Mouse (Mus musculus): ENCODE measurements around the gene Tnfrsf13b. TPM values are rescaled to one million over a fixed set of nuclear protein-coding genes. Genes with fewer than 3 reads are reported as not detected.
"Not testable (repeated sequence)": the region's sequence is repeated elsewhere in the genome, so short reads cannot be mapped to it uniquely, and the experiment has no call there.

Tnfrsf13b gene
- polyA plus RNA-seq, 1 experiment from 2014 or later, result 1.4 TPM

GRCm38 (mm10) chr11:61110928-61111327 is 15.6 kb upstream of the Tnfrsf13b start:
- 30% methylated on average over 1 of the region's 1 CpGs for WGBS
- ATAC-seq (replicated peaks; ENCODE audit: low FRiP score), result no peak
- H3K4me1 ChIP-seq, result no peaks in the 10 kb centered on the region
- H3K27me3 ChIP-seq, result no peaks in the 10 kb centered on the region
- H3K4me2 ChIP-seq, result no peak overlapping the region
- H3K4me3 ChIP-seq (replicated peaks), result no peak overlapping the region
- no peaks in the 10 kb centered on the region for H3K9me3 ChIP-seq (replicated peaks)
- no peak overlapping the region for H3K27ac ChIP-seq
- no peak overlapping the region for H3K9ac ChIP-seq
- no peaks in the 10 kb centered on the region for H3K36me3 ChIP-seq

GRCm38 (mm10) chr11:61111472-61111871 is 15.1 kb upstream of the Tnfrsf13b start:
- Histone ChIP-seq H3K9me3 (replicated peaks) (no peaks in the 10 kb centered on the region), H3K27me3 (no peaks in the 10 kb centered on the region), H3K4me2 (no peak overlapping the region), H3K9ac (no peak overlapping the region), H3K4me3 (replicated peaks) (no peak overlapping the region), H3K4me1 (no peaks in the 10 kb centered on the region), H3K27ac (no peak overlapping the region), H3K36me3 (no peaks in the 10 kb centered on the region)
- ATAC-seq (replicated peaks; ENCODE audit: low FRiP score), result no peak
- 95% methylated on average over 4 of the region's 4 CpGs for WGBS

DNA sequence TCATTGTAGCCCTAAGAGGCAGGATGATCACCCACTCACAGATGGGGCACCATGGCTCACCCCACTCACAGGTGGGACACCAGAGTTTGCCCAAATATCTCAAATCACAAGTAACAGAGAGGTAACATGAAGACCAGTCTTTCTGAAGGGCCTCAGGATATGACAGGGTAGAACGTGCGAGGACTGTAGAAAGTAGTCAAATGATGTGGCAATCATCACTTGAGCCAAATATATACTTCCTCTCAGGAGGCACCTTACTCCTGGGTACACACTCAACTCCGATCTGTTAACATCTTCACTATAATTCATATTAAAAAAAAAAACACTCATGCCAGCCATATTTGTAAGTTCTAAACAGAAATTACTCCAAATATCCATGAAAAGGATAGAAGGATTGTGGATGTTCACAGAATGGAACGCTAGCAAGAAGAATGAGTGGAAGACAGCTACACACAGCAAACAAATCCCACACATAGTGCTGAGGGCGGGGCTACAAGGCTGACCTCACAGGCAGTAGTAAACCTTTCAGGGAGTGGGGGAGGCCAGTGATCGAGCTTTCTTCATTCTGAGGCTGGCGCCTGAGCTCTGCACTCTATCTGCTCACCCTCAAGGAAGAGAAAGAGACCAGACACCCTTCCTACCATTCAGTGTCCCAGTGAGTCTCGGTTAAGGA is 14.1 kb upstream of the Tnfrsf13b start:
- H3K4me1 ChIP-seq, result no peaks in the 10 kb centered on the region
- H3K27me3 ChIP-seq, result no peaks in the 10 kb centered on the region
- WGBS, result 71% methylated on average over 8 of the region's 8 CpGs
- H3K36me3 ChIP-seq, result no peaks in the 10 kb centered on the region
- H3K27ac ChIP-seq, result no peak overlapping the region
- no peaks in the 10 kb centered on the region for H3K9me3 ChIP-seq (replicated peaks)
- H3K9ac ChIP-seq, result no peak overlapping the region
- no peak for ATAC-seq (replicated peaks; ENCODE audit: low FRiP score)
- no peak overlapping the region for H3K4me2 ChIP-seq
- no peak overlapping the region for H3K4me3 ChIP-seq (replicated peaks)

DNA sequence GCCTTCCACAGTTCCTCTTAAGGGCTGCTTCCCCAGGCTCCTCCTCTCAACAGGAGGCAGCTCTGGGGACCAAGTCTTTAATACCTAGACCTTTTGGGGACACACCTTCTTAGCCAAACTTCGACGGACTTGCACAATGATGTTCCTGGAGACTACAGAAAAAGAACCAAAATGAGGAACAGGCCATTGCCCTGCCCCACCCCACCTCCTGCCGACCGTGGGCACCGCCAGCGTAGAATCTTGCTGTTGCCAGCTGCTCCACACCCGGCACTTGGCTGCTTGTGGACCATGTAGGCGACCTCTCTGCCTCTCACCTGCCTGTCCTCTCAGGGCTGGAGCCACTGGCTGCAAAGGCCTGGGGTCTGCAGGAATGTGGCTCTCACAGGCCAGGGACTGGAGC is 10.3 kb upstream of the Tnfrsf13b start:
- no peak overlapping the region for H3K9ac ChIP-seq
- H3K4me1 ChIP-seq, result no peaks in the 10 kb centered on the region
- no peaks in the 10 kb centered on the region for H3K9me3 ChIP-seq (replicated peaks)
- H3K27me3 ChIP-seq, result no peaks in the 10 kb centered on the region
- H3K4me2 ChIP-seq, result no peak overlapping the region
- H3K27ac ChIP-seq, result no peak overlapping the region
- ATAC-seq (replicated peaks; ENCODE audit: low FRiP score), result no peak
- no peak overlapping the region for H3K4me3 ChIP-seq (replicated peaks)
- WGBS, result 64% methylated on average over 8 of the region's 8 CpGs
- no peaks in the 10 kb centered on the region for H3K36me3 ChIP-seq

DNA sequence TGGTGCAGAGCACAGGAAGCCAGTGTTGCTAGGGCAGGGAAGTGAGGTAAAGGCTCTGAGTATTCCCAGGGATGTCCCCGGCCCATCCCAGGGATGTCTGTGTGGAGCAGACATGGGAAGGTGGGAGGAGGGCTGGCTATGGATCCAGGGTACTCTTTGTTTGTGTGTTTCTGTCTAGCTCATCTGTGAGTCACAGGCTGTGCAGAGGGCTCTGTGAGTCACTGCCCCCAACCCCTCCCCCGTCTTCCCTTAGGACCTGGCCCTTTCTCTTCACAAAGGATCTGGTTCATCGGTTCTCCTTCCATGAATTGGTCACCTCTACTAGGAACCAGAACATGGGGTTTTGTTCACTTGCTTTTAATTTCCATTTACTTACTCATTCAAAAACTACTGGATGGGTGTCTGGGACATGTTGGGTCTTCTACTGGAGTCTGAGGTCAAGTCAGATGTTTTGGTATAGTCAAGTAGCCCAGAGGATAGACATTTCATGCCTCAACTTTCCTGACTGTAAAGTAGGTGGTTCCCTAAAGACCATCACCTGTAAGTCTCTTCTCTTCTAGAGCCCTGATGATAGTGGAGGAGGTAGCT is 6.5 kb upstream of the Tnfrsf13b start:
- 89% methylated on average over 3 of the region's 3 CpGs for WGBS
- no peak for ATAC-seq (replicated peaks; ENCODE audit: low FRiP score)

GRCm38 (mm10) chr11:61122283-61122768 is 4.2 kb upstream of the Tnfrsf13b start:
- WGBS, result 91% methylated on average over 9 of the region's 9 CpGs

More for the DNA sequence above, 6.5 kb upstream of the Tnfrsf13b start:
- Histone ChIP-seq H3K4me3 (replicated peaks) (no peak overlapping the region), H3K4me1 (no peaks in the 10 kb centered on the region), H3K27me3 (no peaks in the 10 kb centered on the region), H3K9ac (no peak overlapping the region), H3K27ac (no peak overlapping the region), H3K4me2 (no peak overlapping the region), H3K36me3 (no peaks in the 10 kb centered on the region), H3K9me3 (replicated peaks) (no peaks in the 10 kb centered on the region)

DNA sequence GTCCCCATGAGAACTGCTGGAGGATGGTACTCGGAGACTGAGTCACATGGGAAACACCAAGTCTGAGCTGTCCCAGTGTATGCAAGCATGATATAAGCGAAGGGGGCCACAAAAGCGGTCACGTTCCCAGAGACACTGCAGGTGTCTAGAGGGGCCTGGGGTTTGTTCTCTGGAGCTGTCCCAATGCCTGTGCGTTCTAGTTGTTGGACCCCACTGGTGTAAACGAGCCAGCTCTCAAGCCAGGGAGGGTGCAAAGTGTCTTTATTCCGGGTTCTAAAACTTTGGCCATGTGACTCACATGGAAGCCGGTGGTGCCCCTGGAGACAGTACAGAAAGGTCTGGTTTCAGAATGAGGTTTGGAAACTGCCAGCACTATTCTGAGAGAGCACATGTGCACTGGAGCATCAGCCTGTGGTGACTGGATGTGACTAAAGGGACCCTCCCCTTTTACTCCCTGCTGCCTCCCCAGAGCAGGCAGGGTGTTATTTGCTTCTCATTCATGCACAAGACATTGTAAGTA is 3.7 kb upstream of the Tnfrsf13b start:
- H3K36me3 ChIP-seq, result no peaks in the 10 kb centered on the region
- H3K27me3 ChIP-seq, result no peaks in the 10 kb centered on the region
- H3K9ac ChIP-seq, result no peak overlapping the region
- H3K4me1 ChIP-seq, result no peaks in the 10 kb centered on the region
- no peak overlapping the region for H3K27ac ChIP-seq
- WGBS, result 86% methylated on average over 8 of the region's 8 CpGs
- no peak overlapping the region for H3K4me3 ChIP-seq (replicated peaks)
- H3K4me2 ChIP-seq, result no peak overlapping the region
- no peaks in the 10 kb centered on the region for H3K9me3 ChIP-seq (replicated peaks)
- no peak for ATAC-seq (replicated peaks; ENCODE audit: low FRiP score)

More at GRCm38 (mm10) chr11:61122283-61122768, 4.2 kb upstream of the Tnfrsf13b start:
- H3K9ac ChIP-seq, result no peak overlapping the region
- no peak for ATAC-seq (replicated peaks; ENCODE audit: low FRiP score)
- H3K27ac ChIP-seq, result no peak overlapping the region
- H3K4me1 ChIP-seq, result no peaks in the 10 kb centered on the region
- H3K27me3 ChIP-seq, result no peaks in the 10 kb centered on the region
- H3K4me3 ChIP-seq (replicated peaks), result no peak overlapping the region
- no peaks in the 10 kb centered on the region for H3K36me3 ChIP-seq
- H3K9me3 ChIP-seq (replicated peaks), result no peaks in the 10 kb centered on the region
- no peak overlapping the region for H3K4me2 ChIP-seq

- Histone ChIP-seq H3K9me3 (replicated peaks) (no peaks in the 10 kb centered on the region), H3K27me3 (no peaks in the 10 kb centered on the region), H3K36me3 (no peaks in the 10 kb centered on the region), H3K4me3 (replicated peaks) (no peak overlapping the region), H3K27ac (no peak overlapping the region), H3K9ac (no peak overlapping the region), H3K4me1 (no peaks in the 10 kb centered on the region), H3K4me2 (no peak overlapping the region)
- ATAC-seq (replicated peaks; ENCODE audit: low FRiP score), result no peak
- 73% methylated on average over 3 of the region's 3 CpGs for WGBS
Measured at GRCm38 (mm10) chr11:61123886-61124285, 2.7 kb upstream of the Tnfrsf13b start.

DNA sequence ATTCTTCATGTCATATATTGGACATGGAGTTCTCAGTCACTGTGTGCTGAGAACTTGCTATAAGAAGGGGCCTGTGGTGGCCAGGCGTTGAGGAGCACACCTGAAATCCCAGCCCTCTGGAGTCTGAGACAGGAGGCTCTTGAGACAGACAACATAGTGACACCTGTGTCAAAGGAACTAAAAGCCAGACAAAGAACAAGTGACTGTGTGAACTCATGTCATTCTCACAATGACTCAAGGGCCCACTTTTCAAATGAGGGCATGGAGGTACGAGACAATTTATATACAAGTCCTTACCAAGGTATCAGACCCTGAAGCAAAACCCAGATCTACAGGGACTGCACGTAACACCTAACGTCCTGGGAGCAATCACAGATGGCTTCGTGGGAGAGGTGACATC is 585 bp upstream of the Tnfrsf13b start:
- Histone ChIP-seq H3K9me3 (replicated peaks) (no peaks in the 10 kb centered on the region), H3K9ac (no peak overlapping the region), H3K4me2 (no peak overlapping the region), H3K27me3 (no peaks in the 10 kb centered on the region), H3K27ac (no peak overlapping the region), H3K4me1 (no peaks in the 10 kb centered on the region), H3K4me3 (replicated peaks) (no peak overlapping the region), H3K36me3 (no peaks in the 10 kb centered on the region)
- ATAC-seq (replicated peaks; ENCODE audit: low FRiP score), result no peak
- 87% methylated on average over 5 of the region's 5 CpGs for WGBS

- Histone ChIP-seq H3K4me2 (no peak overlapping the region), H3K9me3 (replicated peaks) (no peaks in the 10 kb centered on the region), H3K36me3 (no peaks in the 10 kb centered on the region), H3K27ac (no peak overlapping the region), H3K27me3 (no peaks in the 10 kb centered on the region), H3K4me3 (replicated peaks) (no peak overlapping the region), H3K4me1 (no peaks in the 10 kb centered on the region), H3K9ac (no peak overlapping the region)
- WGBS, result 88% methylated on average over 8 of the region's 8 CpGs
- no peak for ATAC-seq (replicated peaks; ENCODE audit: low FRiP score)
Measured at GRCm38 (mm10) chr11:61127421-61128055, 983 bp downstream of the Tnfrsf13b start.

- no peak for ATAC-seq (replicated peaks; ENCODE audit: low FRiP score)
- H3K36me3 ChIP-seq, result no peaks in the 10 kb centered on the region
- no peaks in the 10 kb centered on the region for H3K27me3 ChIP-seq
- H3K4me2 ChIP-seq, result no peak overlapping the region
- H3K4me3 ChIP-seq (replicated peaks), result no peak overlapping the region
- H3K9me3 ChIP-seq (replicated peaks), result no peaks in the 10 kb centered on the region
- no peaks in the 10 kb centered on the region for H3K4me1 ChIP-seq
- 49% methylated on average over 10 of the region's 10 CpGs for WGBS
- H3K27ac ChIP-seq, result no peak overlapping the region
- H3K9ac ChIP-seq, result no peak overlapping the region
Measured at GRCm38 (mm10) chr11:61129305-61129704, 2.8 kb downstream of the Tnfrsf13b start.

DNA sequence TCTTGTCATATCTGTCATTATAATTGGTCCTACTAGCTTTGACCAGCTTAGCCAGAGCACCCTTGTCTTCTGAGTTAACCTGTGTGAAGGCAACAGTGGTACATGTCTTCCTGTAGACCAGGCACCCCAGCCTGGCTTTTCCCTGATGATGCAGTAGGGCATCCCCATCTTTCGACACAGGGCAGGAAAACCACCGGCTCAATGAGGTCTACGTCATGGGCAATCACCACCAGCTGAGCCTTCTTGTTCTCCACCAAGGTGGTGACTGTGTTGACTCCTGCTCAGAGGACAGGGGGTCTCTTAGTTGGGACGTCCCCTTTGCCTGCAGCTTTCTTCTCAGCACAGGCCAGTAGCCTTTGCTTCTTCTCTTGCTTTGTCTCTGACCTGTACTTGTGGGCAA is 4.1 kb downstream of the Tnfrsf13b start:
- H3K4me3 ChIP-seq (replicated peaks); H3K36me3 ChIP-seq; H3K9me3 ChIP-seq (replicated peaks); ATAC-seq (replicated peaks; ENCODE audit: low FRiP score); H3K4me1 ChIP-seq; H3K4me2 ChIP-seq; H3K9ac ChIP-seq; H3K27ac ChIP-seq; H3K27me3 ChIP-seq: not testable (repeated sequence)
- WGBS, result 94% methylated on average over 4 of the region's 4 CpGs

Measured in kidney, embryonic 15.5 days (tissue).